Mouse (Mus musculus) layer of hippocampus, adult 2 months (tissue): ENCODE measurements around the gene Irf2bp2. TPM values are rescaled to one million over a fixed set of nuclear protein-coding genes. Genes with fewer than 3 reads are reported as not detected.

Experiments used
- DNase-seq, 2 experiments: peaks; one replicate each; pipeline ENCODE4 v3.0.0; 2022; ENCODE audit warnings: low spot score in 2 of 2
- H3K27ac ChIP-seq: fragments of 200-600 bp; 2 replicates; pipeline ENCODE4 v1.8.1; 2022
- H3K4me3 ChIP-seq: fragments of 200-600 bp; 2 replicates; pipeline ENCODE4 v1.8.1; 2022; ENCODE audit warnings: mild to moderate bottlenecking
- CTCF ChIP-seq: fragments of 200-600 bp; conservative IDR thresholded peaks from 2 replicates; pipeline ENCODE4 v1.8.1; 2022; ENCODE audit warnings: antibody characterized with exemption, mild to moderate bottlenecking, moderate library complexity
- long read RNA-seq, 2 experiments: library from polyadenylated mRNA; stranded (forward); transcript quantifications; one replicate each; pipeline ENCODE4 v2.0.0; 2021; ENCODE audit warnings: borderline mapping rate in 2 of 2
- total RNA-seq, 2 experiments: library from RNA; stranded (reverse); gene quantifications; 2 replicates each; pipeline ENCODE4 v1.2.3; 2021

The Irf2bp2 gene
- 10 to 100 TPM; 53.0 to 60.4 TPM for total RNA-seq
- long read RNA-seq, experiment 1, full-length matches to known transcripts = 17 of 26 reads
- long read RNA-seq, experiment 1, partial matches to known transcripts = 0 of 26 reads
- long read RNA-seq, experiment 1, other reads (novel, unspliced or antisense) = 9 of 26 reads
- long read RNA-seq, experiment 2, full-length matches to known transcripts = 23 of 34 reads
- long read RNA-seq, experiment 2, partial matches to known transcripts = 0 of 34 reads
- long read RNA-seq, experiment 2, other reads (novel, unspliced or antisense) = 11 of 34 reads

DNA sequence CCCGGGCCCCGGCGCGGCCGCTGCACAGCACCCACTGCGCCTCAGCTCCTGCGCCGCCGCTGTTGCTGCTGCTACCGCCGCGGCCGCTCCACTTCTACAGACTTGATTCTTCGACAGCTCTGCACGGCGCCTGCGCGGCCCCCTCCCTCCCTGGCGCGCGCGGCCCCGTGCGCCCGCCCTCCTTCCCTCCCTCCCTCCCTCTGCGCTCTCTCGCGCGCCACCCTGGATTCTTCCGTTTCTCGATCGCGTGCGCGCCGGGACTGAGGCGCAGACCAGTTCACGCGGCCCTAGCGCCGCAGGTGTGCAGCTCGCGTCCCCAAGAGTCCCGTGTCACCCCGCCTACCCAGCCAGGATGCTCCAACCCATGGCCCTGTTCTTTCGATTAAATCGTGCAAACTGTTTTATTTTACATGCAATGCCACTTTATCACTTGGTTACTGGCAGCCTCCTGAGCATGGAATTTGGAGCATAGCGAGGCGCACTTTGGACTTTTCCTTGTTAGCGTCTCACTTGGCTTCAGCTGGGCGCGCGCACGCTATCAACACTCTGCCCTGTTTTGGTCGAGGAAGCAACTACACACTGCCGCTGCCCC, at the start of gene Irf2bp2:
Gene Irf2bp2, minus strand, starts transcription at position 98 of the 592 bp plus-strand sequence.
- no peak for TF ChIP-seq CTCF
- peak within 1 kb of the TSS; percentile 93 for H3K4me3 ChIP-seq
- peak; percentile 83 to 87 for DNase-seq
- peak within 1 kb of the TSS; percentile 99 for H3K27ac ChIP-seq

DNA sequence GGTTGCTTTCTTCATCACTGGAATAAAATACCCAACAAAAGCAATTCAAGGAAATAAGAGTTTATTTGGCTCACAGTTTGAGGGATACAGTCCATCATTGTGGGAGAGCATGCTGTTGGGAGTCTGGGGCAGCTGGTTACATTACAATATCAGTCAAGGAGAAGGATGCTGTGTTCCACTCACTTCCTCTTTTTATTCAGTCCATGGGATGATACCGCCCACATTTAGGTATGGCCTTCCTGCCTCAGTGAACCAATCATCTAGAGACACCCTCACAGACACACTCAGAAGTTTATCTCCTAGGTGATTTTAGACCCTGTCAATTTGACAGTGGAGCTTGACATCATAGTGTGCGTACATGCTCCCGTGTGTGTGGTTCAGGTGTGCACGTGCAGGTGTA, 48.9 kb upstream of the Irf2bp2 start:
- H3K27ac ChIP-seq = no peak overlapping the region
- H3K4me3 ChIP-seq = no peak overlapping the region
- DNase-seq = no peak
- no peak for TF ChIP-seq CTCF

DNA sequence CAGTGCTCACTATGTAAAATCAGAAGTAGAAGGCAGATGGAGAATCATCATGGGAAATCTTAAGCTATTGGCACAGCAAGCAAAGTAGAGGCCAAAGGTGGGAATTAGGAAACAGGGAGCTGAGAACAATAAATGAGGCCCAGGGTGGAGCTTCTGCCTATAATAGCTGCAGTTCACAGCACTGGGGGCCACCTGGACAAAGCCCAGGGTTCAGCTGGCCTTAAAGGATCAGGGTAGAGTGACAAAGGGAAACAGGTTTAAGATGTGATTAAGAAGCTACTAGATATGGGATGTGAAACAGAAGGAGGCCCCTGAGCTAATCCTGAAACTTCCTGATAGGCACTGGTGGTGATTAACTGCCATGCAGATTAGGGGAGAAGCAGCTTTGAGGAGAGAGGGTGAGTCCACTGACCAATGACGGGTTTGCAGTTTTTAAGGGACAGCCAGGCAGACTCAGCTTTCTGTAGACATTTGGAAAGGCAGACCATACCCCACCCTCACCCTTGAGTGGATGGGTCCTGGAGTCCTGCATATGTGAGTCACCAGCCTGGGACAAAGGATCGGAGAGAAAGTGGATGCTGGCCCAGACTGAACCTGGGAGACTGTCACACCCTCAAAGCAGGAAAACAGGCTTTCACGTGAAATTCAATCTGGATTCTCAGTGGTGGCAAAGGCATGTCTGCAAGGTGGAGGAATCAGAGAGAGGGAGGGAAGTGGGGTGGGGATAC, 47.9 kb upstream of the Irf2bp2 start:
- Histone ChIP-seq H3K27ac (no peak overlapping the region), H3K4me3 (no peak overlapping the region)
- DNase-seq = no peak
- TF ChIP-seq CTCF = no peak

DNA sequence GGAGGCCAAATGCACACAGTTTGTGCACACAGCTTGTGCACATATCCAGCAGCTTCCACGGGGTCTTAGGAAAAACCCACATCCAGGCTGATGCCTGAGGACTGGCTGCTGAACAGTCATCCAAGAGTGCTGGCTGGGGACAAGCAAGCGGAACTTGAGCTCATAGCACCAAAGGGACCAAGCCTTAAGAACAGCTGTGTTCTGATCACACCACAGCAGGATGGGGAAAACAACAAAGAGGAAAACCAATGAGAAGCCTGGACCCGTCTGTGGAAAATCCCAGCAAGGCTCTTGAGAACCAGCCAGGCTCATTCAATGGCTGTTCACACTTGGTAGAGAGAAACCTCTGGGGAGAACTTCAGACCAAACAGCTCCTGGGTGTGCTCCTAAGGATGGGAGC, 45.4 kb upstream of the Irf2bp2 start:
- Histone ChIP-seq H3K4me3 (no peak overlapping the region), H3K27ac (no peak overlapping the region)
- no peak for DNase-seq
- TF ChIP-seq CTCF = no peak

DNA sequence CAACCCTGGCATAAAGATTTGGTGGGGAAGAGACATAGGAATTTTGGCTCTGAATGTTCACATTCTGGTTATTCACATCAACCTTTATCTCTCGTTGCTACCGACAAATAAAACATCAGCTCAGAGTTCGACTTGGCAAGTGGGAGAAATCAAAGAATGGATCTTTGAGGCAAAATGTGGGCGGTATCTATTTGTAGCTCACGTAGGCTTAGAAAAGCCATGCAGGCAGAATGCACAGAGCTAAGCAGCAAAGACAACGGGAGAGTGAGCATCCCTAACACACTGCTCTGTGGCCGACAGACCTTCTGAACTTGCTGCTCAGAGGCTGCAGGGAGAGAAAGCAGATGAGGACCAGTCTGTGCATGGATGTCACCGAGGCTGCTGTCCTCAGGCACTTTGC, 44.2 kb upstream of the Irf2bp2 start:
- Histone ChIP-seq H3K27ac (peak overlapping the region; percentile 46), H3K4me3 (no peak overlapping the region)
- TF ChIP-seq CTCF = no peak
- peak; percentile 47 to 68 for DNase-seq

DNA sequence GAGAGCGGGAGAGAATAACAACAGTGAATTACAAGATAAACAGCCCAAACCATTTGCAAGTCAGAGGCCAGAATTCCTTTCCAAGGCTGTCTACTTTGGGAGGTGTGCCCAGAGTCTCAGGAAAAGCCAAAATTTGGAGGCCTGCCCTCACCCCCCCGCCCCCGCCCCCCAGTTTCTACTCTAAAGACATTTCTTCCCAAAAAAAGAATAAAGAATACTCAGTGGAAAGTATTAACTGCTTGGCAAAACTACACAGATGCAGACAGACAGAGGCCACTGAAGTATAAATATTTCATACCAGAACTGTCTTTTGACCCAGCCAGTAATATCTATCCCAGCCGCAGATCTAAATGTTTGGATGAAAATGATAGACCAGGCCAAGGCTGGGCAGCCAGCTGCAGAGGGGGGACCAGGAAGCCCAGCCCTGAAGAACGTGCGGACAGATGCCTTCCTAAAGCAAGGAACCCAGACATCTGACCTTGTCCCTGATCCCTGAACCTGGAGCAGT, 40.8 kb upstream of the Irf2bp2 start:
- no peak for DNase-seq
- no peak overlapping the region for H3K27ac ChIP-seq
- H3K4me3 ChIP-seq = no peak overlapping the region
- no peak for TF ChIP-seq CTCF

DNA sequence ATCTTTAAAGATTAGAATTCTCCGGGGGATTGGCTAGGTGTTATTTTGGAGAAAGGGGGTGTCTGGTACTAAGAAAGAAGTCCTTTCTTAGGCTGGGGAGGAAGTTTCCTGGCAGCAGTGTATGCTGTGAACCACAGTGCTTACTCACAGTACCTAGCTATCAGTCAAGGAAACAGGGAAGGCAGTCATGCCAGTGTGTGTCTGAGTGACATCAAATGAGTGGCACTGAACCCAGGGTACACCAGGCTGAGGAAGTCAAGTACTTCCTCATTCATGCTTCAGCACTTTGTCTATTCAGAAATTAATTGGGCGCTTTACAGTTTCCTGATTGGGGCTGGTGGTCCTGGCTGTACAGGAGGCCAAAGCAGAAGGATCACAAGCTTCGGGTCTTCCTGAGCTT, 34.8 kb upstream of the Irf2bp2 start:
- H3K27ac ChIP-seq = no peak overlapping the region
- TF ChIP-seq CTCF = no peak
- DNase-seq = no peak
- H3K4me3 ChIP-seq = no peak overlapping the region

DNA sequence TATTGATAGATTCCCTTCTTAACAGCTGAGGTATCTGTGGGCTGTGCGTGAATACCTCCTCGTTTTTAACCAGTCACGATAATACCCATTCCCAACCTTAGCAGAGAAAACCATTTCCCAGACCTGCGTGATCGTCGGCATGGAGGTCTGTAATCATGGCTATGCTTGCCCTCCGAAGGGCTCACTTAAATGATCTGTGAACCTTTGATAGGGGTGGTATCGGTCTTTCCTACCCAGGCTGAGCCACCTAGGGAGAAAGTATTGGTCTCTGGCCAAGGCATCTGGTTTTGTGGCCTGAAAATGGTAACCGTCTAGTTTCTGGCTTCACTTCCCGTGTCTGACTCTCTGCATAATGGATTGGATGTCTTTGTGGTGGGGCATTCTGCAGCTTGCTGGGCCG, 32.6 kb upstream of the Irf2bp2 start:
- no peak overlapping the region for H3K4me3 ChIP-seq
- no peak for DNase-seq
- H3K27ac ChIP-seq = no peak overlapping the region
- no peak for TF ChIP-seq CTCF

DNA sequence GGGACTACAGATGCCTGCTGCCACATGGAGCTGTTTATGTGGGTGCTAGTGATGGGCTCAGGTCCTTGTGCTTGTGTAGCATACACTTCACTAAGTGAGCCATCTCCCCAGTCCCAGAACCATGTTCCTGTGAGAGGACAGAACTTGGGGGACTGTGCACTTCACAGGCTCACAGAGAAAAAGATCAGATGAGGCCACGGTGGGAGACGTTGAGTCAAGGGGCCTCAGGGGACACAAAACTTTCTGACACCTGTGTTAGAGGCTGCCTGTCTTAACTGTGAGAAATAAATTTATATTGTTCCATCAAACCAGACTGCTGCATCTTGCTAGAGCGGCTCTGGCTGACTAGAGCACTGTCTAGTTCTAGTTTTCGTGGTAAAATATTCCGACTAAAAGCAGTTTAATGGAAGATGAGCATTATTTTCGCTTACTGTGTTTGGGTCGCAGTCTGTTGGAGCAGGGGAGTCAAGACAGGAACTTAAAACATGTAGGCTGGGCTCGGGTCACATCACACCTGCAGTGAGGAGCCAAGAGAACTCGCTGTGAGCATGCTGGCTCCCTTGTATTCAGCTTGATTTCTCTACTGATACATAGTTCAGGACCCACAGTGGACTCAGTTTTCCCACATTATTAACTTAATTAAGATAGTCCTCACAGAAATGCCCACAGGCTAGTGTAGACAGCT, 28.5 kb upstream of the Irf2bp2 start:
- H3K4me3 ChIP-seq = no peak overlapping the region
- no peak for TF ChIP-seq CTCF
- no peak overlapping the region for H3K27ac ChIP-seq
- DNase-seq = no peak

DNA sequence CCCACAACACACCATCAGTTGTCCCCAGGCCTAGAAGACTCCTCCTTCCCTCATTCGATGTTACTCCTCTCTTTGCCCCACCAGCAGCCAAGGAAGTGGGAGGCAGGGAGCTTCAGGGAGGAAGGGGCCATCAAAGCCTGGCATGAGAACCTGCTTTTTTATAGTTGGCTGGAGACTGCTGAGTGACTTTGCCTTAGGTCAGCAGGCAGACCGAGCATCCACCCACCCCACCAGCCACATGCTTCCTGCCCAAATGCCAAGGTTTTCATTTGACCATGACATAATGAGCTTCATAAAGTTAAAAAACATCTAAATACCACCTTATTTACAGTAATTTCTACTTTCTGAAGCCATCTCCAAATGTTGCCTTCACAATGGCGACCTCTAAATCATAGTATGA, 26.9 kb upstream of the Irf2bp2 start:
- TF ChIP-seq CTCF = no peak
- H3K4me3 ChIP-seq = no peak overlapping the region
- no peak overlapping the region for H3K27ac ChIP-seq
- no peak for DNase-seq

DNA sequence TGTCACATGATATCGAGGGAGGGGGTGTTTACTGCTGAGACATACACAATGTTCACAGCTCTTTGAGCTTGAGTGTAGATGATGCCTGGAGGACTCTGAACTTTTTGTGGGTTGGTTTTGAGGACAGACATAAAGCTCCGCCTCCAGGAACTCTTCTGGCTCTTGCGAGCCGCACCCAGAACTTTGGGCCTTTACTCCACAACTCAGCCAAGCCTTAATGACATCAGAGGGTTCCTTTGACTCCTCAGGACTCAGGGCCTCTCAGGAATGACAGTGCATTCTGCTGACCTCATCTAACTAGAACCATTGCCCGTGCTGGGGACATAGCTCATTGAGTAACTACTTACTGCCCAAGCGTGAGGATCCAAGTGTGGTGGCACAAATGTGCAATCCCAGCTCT, 25.7 kb upstream of the Irf2bp2 start:
- no peak for TF ChIP-seq CTCF
- no peak overlapping the region for H3K4me3 ChIP-seq

DNA sequence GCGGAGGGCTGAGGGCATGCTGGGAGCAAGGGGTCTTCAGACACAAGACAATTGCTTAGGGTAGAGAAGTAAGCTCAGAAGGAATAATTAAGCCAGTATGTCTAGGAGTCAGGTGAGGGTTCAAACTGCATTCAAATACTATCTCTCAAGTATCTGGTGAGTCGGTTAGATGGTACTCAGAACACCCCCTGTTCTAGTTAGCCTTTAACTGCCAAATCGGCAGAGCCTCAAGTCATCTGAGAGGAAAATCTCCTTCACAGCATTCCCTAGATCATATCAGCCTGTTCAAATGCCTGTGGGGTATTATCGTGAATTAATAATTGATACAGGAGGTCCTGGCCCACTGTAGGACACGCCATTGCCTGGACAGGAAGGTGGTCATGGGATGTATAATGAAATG, 23.9 kb upstream of the Irf2bp2 start:
- Histone ChIP-seq H3K4me3 (no peak overlapping the region), H3K27ac (no peak overlapping the region)
- DNase-seq = no peak
- TF ChIP-seq CTCF = no peak

More for the DNA sequence above, 25.7 kb upstream of the Irf2bp2 start:
- no peak for DNase-seq
- no peak overlapping the region for H3K27ac ChIP-seq

DNA sequence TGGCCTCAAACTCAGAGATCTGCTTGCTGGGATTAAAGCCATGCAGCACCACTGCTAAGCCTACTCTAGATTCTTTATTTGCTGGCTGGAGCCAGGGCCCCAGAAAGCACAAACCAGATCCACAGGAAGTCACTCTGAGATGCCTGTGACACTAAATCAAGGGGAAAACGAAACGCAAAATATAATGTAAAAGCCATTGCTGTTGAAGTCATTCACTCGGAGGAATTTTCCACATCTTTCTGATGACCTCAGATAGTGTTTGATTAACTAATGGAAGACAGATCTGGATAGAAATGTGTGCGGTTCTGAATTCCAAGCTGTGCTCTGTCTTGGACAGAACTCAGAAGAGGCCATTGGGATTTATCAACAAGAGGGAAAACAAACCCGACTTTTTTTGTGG, 22.9 kb upstream of the Irf2bp2 start:
- TF ChIP-seq CTCF = no peak

More for the DNA sequence above, 22.9 kb upstream of the Irf2bp2 start:
- no peak for DNase-seq
- no peak overlapping the region for H3K27ac ChIP-seq
- no peak overlapping the region for H3K4me3 ChIP-seq
